Mouse (Mus musculus): ENCODE measurements at regions not wholly inside any gene's neighbourhood (a gene's known extent, or its start where the extent isn't known, plus 50 kb on each side); places are given as distances from the start of the nearest gene placed in this dataset.

- H3K9ac ChIP-seq (replicated peaks; ENCODE audit: low read length, poor library complexity, severe bottlenecking), result no peak overlapping the region
- no peaks in the 10 kb centered on the region for H3K9me3 ChIP-seq (ENCODE audit: low read length)
- 0 out of 2 replicates have a peak, but pooled peaks cover 5% of the 10 kb centered on the region for H3K27me3 ChIP-seq (ENCODE audit: insufficient read depth, low read length)
- DNase-seq (ENCODE audit: low spot score) (peak; percentile 29), ATAC-seq (ENCODE audit: low FRiP score) (no peak)
- no peak overlapping the region for H3K27ac ChIP-seq (ENCODE audit: low read depth, low read length)
- no peaks in the 10 kb centered on the region for H3K4me1 ChIP-seq (ENCODE audit: insufficient read depth, low read length)
- H3K4me2 ChIP-seq (ENCODE audit: low read depth, low read length, poor library complexity, severe bottlenecking), result no peak overlapping the region
- no peak overlapping the region for H3K4me3 ChIP-seq (ENCODE audit: low read depth, low read length)
- 21% methylated on average over 5 of the region's 5 CpGs for WGBS
- no peaks in the 10 kb centered on the region for H3K36me3 ChIP-seq (ENCODE audit: insufficient read depth, low read length)
- TF ChIP-seq CTCF (IDR thresholded peaks at IDR 0.05), result peak; percentile 76
These were observed 127.0 kb upstream of the Tmem164 start for GRCm38 (mm10) chrX:142554161-142554560.

GRCm38 (mm10) chrX:142557496-142557895 is 123.7 kb upstream of the Tmem164 start:
- H3K27me3 ChIP-seq (ENCODE audit: insufficient read depth, low read length), result no peaks in the 10 kb centered on the region; the same call in 1 of the 2 replicates
- H3K4me2 ChIP-seq (ENCODE audit: low read depth, low read length, poor library complexity, severe bottlenecking), result no peak overlapping the region
- no peak for TF ChIP-seq CTCF (IDR thresholded peaks at IDR 0.05)
- no peak overlapping the region for H3K27ac ChIP-seq (ENCODE audit: low read depth, low read length)
- H3K9ac ChIP-seq (replicated peaks; ENCODE audit: low read length, poor library complexity, severe bottlenecking), result no peak overlapping the region
- H3K4me3 ChIP-seq (ENCODE audit: low read depth, low read length), result no peak overlapping the region
- 70% methylated on average over 5 of the region's 5 CpGs for WGBS
- ATAC-seq (ENCODE audit: low FRiP score) (no peak), DNase-seq (ENCODE audit: low spot score) (no peak)
- no peaks in the 10 kb centered on the region for H3K36me3 ChIP-seq (ENCODE audit: insufficient read depth, low read length)
- no peaks in the 10 kb centered on the region for H3K4me1 ChIP-seq (ENCODE audit: insufficient read depth, low read length)
- H3K9me3 ChIP-seq (ENCODE audit: low read length), result no peaks in the 10 kb centered on the region

- Histone ChIP-seq H3K9me3 (ENCODE audit: low read length) (no peaks in the 10 kb centered on the region), H3K36me3 (ENCODE audit: insufficient read depth, low read length) (no peaks in the 10 kb centered on the region), H3K4me1 (ENCODE audit: insufficient read depth, low read length) (no peaks in the 10 kb centered on the region), H3K27ac (ENCODE audit: low read depth, low read length) (no peak overlapping the region), H3K9ac (replicated peaks; ENCODE audit: low read length, poor library complexity, severe bottlenecking) (no peak overlapping the region), H3K27me3 (ENCODE audit: insufficient read depth, low read length) (no peaks in the 10 kb centered on the region; the same call in 1 of the 2 replicates), H3K4me2 (ENCODE audit: low read depth, low read length, poor library complexity, severe bottlenecking) (no peak overlapping the region), H3K4me3 (ENCODE audit: low read depth, low read length) (no peak overlapping the region)
- 71% methylated on average over 2 of the region's 2 CpGs for WGBS
- ATAC-seq (ENCODE audit: low FRiP score) (no peak), DNase-seq (ENCODE audit: low spot score) (no peak)
- peak; percentile 40 for TF ChIP-seq CTCF (IDR thresholded peaks at IDR 0.05)
These were observed 120.8 kb upstream of the Tmem164 start for GRCm38 (mm10) chrX:142560209-142560912.

- Histone ChIP-seq H3K27ac (ENCODE audit: low read depth, low read length) (no peak overlapping the region), H3K4me1 (ENCODE audit: insufficient read depth, low read length) (no peaks in the 10 kb centered on the region), H3K4me2 (ENCODE audit: low read depth, low read length, poor library complexity, severe bottlenecking) (no peak overlapping the region), H3K4me3 (ENCODE audit: low read depth, low read length) (no peak overlapping the region), H3K36me3 (ENCODE audit: insufficient read depth, low read length) (no peaks in the 10 kb centered on the region), H3K27me3 (ENCODE audit: insufficient read depth, low read length) (peaks cover 3% of the 10 kb centered on the region; the same call in 1 of the 2 replicates), H3K9ac (replicated peaks; ENCODE audit: low read length, poor library complexity, severe bottlenecking) (no peak overlapping the region), H3K9me3 (ENCODE audit: low read length) (no peaks in the 10 kb centered on the region)
- no peak for DNase-seq (ENCODE audit: low spot score)
- no peak for ATAC-seq (ENCODE audit: low FRiP score)
- TF ChIP-seq CTCF (IDR thresholded peaks at IDR 0.05), result no peak
- 79% methylated on average over 5 of the region's 5 CpGs for WGBS
These were observed 119.4 kb upstream of the Tmem164 start for GRCm38 (mm10) chrX:142561788-142562187.

- no peak for DNase-seq (ENCODE audit: low spot score)
- no peak for ATAC-seq (ENCODE audit: low FRiP score)
These were observed 117.0 kb upstream of the Tmem164 start for GRCm38 (mm10) chrX:142564186-142564585.

GRCm38 (mm10) chrX:142571772-142572171 is 109.4 kb upstream of the Tmem164 start:
- Histone ChIP-seq H3K4me2 (ENCODE audit: low read depth, low read length, poor library complexity, severe bottlenecking) (no peak overlapping the region), H3K27ac (ENCODE audit: low read depth, low read length) (no peak overlapping the region), H3K36me3 (ENCODE audit: insufficient read depth, low read length) (no peaks in the 10 kb centered on the region), H3K9me3 (ENCODE audit: low read length) (no peaks in the 10 kb centered on the region), H3K4me1 (ENCODE audit: insufficient read depth, low read length) (no peaks in the 10 kb centered on the region), H3K9ac (replicated peaks; ENCODE audit: low read length, poor library complexity, severe bottlenecking) (no peak overlapping the region), H3K27me3 (ENCODE audit: insufficient read depth, low read length) (no peaks in the 10 kb centered on the region), H3K4me3 (ENCODE audit: low read depth, low read length) (no peak overlapping the region)
- DNase-seq (ENCODE audit: low spot score), result no peak
- no peak for TF ChIP-seq CTCF (IDR thresholded peaks at IDR 0.05)
- ATAC-seq (ENCODE audit: low FRiP score), result no peak

More at GRCm38 (mm10) chrX:142564186-142564585, 117.0 kb upstream of the Tmem164 start:
- peaks cover 3% of the 10 kb centered on the region; the same call in 1 of the 2 replicates for H3K27me3 ChIP-seq (ENCODE audit: insufficient read depth, low read length)
- H3K4me3 ChIP-seq (ENCODE audit: low read depth, low read length), result no peak overlapping the region
- H3K9me3 ChIP-seq (ENCODE audit: low read length), result no peaks in the 10 kb centered on the region
- 78% methylated on average over 9 of the region's 9 CpGs for WGBS
- no peaks in the 10 kb centered on the region for H3K36me3 ChIP-seq (ENCODE audit: insufficient read depth, low read length)
- no peaks in the 10 kb centered on the region for H3K4me1 ChIP-seq (ENCODE audit: insufficient read depth, low read length)
- H3K4me2 ChIP-seq (ENCODE audit: low read depth, low read length, poor library complexity, severe bottlenecking), result no peak overlapping the region
- no peak overlapping the region for H3K27ac ChIP-seq (ENCODE audit: low read depth, low read length)
- no peak overlapping the region for H3K9ac ChIP-seq (replicated peaks; ENCODE audit: low read length, poor library complexity, severe bottlenecking)
- no peak for TF ChIP-seq CTCF (IDR thresholded peaks at IDR 0.05)
